ENCODE assay signal across 9 mouse cellular contexts in the genomic region with DNA sequence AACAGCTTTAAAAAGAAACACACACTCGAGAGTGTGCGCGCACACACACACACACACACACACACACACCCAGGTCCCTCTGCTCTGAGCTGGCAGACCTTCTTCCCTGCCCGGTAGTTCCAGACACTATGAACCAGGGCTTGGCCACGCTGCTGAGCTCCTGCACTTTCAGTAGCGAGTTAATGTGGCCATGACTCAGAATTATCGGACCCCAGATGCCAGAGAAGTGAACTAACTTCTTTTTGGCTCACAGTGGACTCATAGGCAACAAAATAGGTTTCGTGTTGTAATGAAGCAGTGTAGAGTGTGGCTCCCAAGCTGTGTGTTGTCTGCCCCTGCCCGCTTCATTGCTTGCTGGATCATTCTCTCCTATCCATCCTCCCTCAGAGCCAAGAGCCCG.
DNase-seq lines count a peak whose midpoint lies in the region; ATAC-seq lines count a peak whose summit lies in the region.
"Had no signal": no experiment of that assay in that cellular context is flagged by ENCODE, and none has a peak within 500 bp of the region (broad histone marks: within the 10 kb centered on the region; RNA-seq: fewer than 3 reads in every experiment).

No protein-coding gene starts in this region.

- H3K27me3 ChIP-seq in lung, embryonic 15.5 days, result no peaks in the 10 kb centered on the region
- H3K27me3 ChIP-seq in embryonic facial prominence, embryonic 14.5 days (replicated peaks; ENCODE audit: control insufficient read depth, insufficient read depth, low read length), result no peaks in the 10 kb centered on the region
- H3K27me3 ChIP-seq in limb, embryonic 13.5 days, result no peaks in the 10 kb centered on the region
- H3K27me3 ChIP-seq: kidney, embryonic 15.5 days had no signal

- no peaks in the 10 kb centered on the region for H3K36me3 ChIP-seq in lung, embryonic 15.5 days
- H3K36me3 ChIP-seq in embryonic facial prominence, embryonic 14.5 days (ENCODE audit: control insufficient read depth, insufficient read depth, low read length), result 0 out of 2 replicates have a peak, but pooled peaks cover 5% of the 10 kb centered on the region
- H3K36me3 ChIP-seq in limb, embryonic 13.5 days, result no peaks in the 10 kb centered on the region
- H3K36me3 ChIP-seq: kidney, embryonic 15.5 days had no signal

- H3K4me1 ChIP-seq in lung, embryonic 15.5 days, result peaks cover 23% of the 10 kb centered on the region
- H3K4me1 ChIP-seq in embryonic facial prominence, embryonic 14.5 days (ENCODE audit: control insufficient read depth, insufficient read depth, low read length), result peaks cover 9% of the 10 kb centered on the region
- H3K4me1 ChIP-seq in limb, embryonic 13.5 days, result peaks cover 17% of the 10 kb centered on the region

- ATAC-seq in lung, embryonic 15.5 days (ENCODE audit: borderline replicate concordance, extremely low read depth, low FRiP score, low TSS enrichment), result no peak
- no peak for ATAC-seq in embryonic facial prominence, embryonic 14.5 days (ENCODE audit: low read depth)
- ATAC-seq in limb, embryonic 13.5 days (ENCODE audit: low FRiP score, low read depth), result no peak

- no peaks in the 10 kb centered on the region for H3K9me3 ChIP-seq in lung, embryonic 15.5 days
- H3K9me3 ChIP-seq in embryonic facial prominence, embryonic 14.5 days (ENCODE audit: control insufficient read depth, low read length), result no peaks in the 10 kb centered on the region
- no peaks in the 10 kb centered on the region for H3K9me3 ChIP-seq in limb, embryonic 13.5 days
- H3K9me3 ChIP-seq: kidney, embryonic 15.5 days had no signal

- H3K9ac ChIP-seq in lung, embryonic 15.5 days, result no peak overlapping the region
- H3K9ac ChIP-seq in embryonic facial prominence, embryonic 14.5 days (ENCODE audit: low read depth, low read length), result no peak overlapping the region
- no peak overlapping the region for H3K9ac ChIP-seq in limb, embryonic 13.5 days
- H3K9ac ChIP-seq: kidney, embryonic 15.5 days had no signal

- 74% methylated on average over 10 of the region's 10 CpGs for WGBS in lung, embryonic 15.5 days
- 78% methylated on average over 10 of the region's 10 CpGs for WGBS in embryonic facial prominence, embryonic 14.5 days
- WGBS in limb, embryonic 13.5 days, result 80% methylated on average over 10 of the region's 10 CpGs

- peak overlapping the region; percentile 49; the same call in 1 of the 2 replicates for H3K27ac ChIP-seq in lung, embryonic 15.5 days
- H3K27ac ChIP-seq in embryonic facial prominence, embryonic 14.5 days (replicated peaks; ENCODE audit: low read depth, low read length), result peak overlapping the region; percentile 17; the same call in 1 of the 2 replicates
- H3K27ac ChIP-seq in limb, embryonic 13.5 days, result peak overlapping the region; percentile 44; the same call in 1 of the 2 replicates
- H3K27ac ChIP-seq: kidney, embryonic 15.5 days had no signal

- no peak overlapping the region for H3K4me3 ChIP-seq in lung, embryonic 15.5 days
- H3K4me3 ChIP-seq in embryonic facial prominence, embryonic 14.5 days (ENCODE audit: low read depth, low read length), result no peak overlapping the region
- H3K4me3 ChIP-seq in limb, embryonic 13.5 days, result no peak overlapping the region
- H3K4me3 ChIP-seq: kidney, embryonic 15.5 days had no signal

- DNase-seq in adrenal gland, adult (ENCODE audit: inconsistent age in 2 of 2, low spot score in 1 of 2), result peak; percentile 80 to 90
- DNase-seq in adrenal gland, adult 18-20 months (ENCODE audit: low spot score in 2 of 2), result no peak
- no peak for DNase-seq in lung, postnatal 4 days
- no peak for DNase-seq in embryonic facial prominence, embryonic 14.5 days (ENCODE audit: low spot score)
- DNase-seq in spleen, postnatal 36 days (ENCODE audit: low spot score in 2 of 2), result no peak
- no peak for DNase-seq in right cerebral cortex, postnatal 25 days

- no peak overlapping the region for H3K4me2 ChIP-seq in lung, embryonic 15.5 days
- H3K4me2 ChIP-seq in embryonic facial prominence, embryonic 14.5 days (ENCODE audit: low read depth, low read length), result no peak overlapping the region
- H3K4me2 ChIP-seq in limb, embryonic 13.5 days (replicated peaks), result no peak overlapping the region
- H3K4me2 ChIP-seq: kidney, embryonic 15.5 days had no signal

Comparison
In these comparisons a context has a peak if more than half of its experiments do, and no peak if none do; other contexts are left out.
1. DNase-seq: peak in adrenal gland, adult (2 of 2); none in adrenal gland, adult 18-20 months (0 of 2), lung, postnatal 4 days (0 of 2), embryonic facial prominence, embryonic 14.5 days (single experiment), spleen, postnatal 36 days (0 of 2) and right cerebral cortex, postnatal 25 days (single experiment).
2. Peak in every context shown above with its lines, with median percentiles within 50 percentile points of each other: H3K27ac ChIP-seq.